Mouse (Mus musculus) lung, postnatal 0 days (tissue): ENCODE data around the gene Trim10. TPM values are rescaled to one million over a fixed set of nuclear protein-coding genes. Genes with fewer than 3 reads are reported as not detected.
A peak's percentile ranks its signal among the peaks of the same experiment; 100 is the strongest.
"Not testable (repeated sequence)": the region's sequence is repeated elsewhere in the genome, so short reads cannot be mapped to it uniquely, and the experiment has no call there.

Source experiments
- ATAC-seq: fragments of 200-750 bp; cut with Nextera tagmentation; 2 replicates; pipeline ENCODE4 v1.8.0; 2017; ENCODE audit warnings: moderate library complexity
- DNase-seq: peaks from one replicate; pipeline ENCODE4 v3.0.0-alpha.2; 2016; ENCODE audit warnings: low spot score
- H3K27ac ChIP-seq: fragments of 300-500 bp; sonication (generic); 2 replicates; pipeline ENCODE4 v1.5.1; 2014; ENCODE audit warnings: antibody characterized with exemption, mild to moderate bottlenecking, low read length, mixed read lengths
- H3K27me3 ChIP-seq: fragments of 300-500 bp; sonication (generic); replicated peaks from 2 replicates; pipeline ENCODE4 v1.6.1; 2014; ENCODE audit warnings: low read length, mixed read lengths; ENCODE audit not compliant: insufficient read depth
- H3K36me3 ChIP-seq: fragments of 300-500 bp; sonication (generic); 2 replicates; pipeline ENCODE4 v1.6.1; 2014; ENCODE audit warnings: low read length, mixed read lengths; ENCODE audit not compliant: insufficient read depth
- H3K4me1 ChIP-seq: fragments of 300-500 bp; sonication (generic); 2 replicates; pipeline ENCODE4 v1.6.1; 2014; ENCODE audit warnings: antibody characterized with exemption, low read depth, low read length, mixed read lengths; ENCODE audit not compliant: insufficient read depth
- H3K4me2 ChIP-seq: fragments of 300-500 bp; sonication (generic); replicated peaks from 2 replicates; pipeline ENCODE4 v1.6.1; 2014; ENCODE audit warnings: low read depth, mild to moderate bottlenecking, low read length, moderate library complexity, mixed read lengths
- H3K4me3 ChIP-seq: fragments of 300-500 bp; sonication (generic); 2 replicates; pipeline ENCODE4 v1.5.1; 2014; ENCODE audit warnings: low read depth, low read length
- H3K9ac ChIP-seq: fragments of 300-500 bp; sonication (generic); replicated peaks from 2 replicates; pipeline ENCODE4 v1.6.1; 2014; ENCODE audit warnings: low read depth, mild to moderate bottlenecking
- H3K9me3 ChIP-seq: fragments of 300-500 bp; sonication (generic); 2 replicates; pipeline ENCODE4 v1.6.1; 2016; ENCODE audit warnings: low read length, mixed read lengths
- CTCF ChIP-seq: IDR thresholded peaks from 2 replicates; pipeline ENCODE4 v1.5.1; 2016; ENCODE audit warnings: antibody characterized with exemption, mild to moderate bottlenecking
- EP300 ChIP-seq: IDR thresholded peaks from 2 replicates; pipeline ENCODE4 v1.6.1; 2016; ENCODE audit warnings: antibody characterized with exemption, mild to moderate bottlenecking, control low read depth
- WGBS: fragments of 180-500 bp; shearing (Covaris S2); extraction: QIAGEN DNeasy Blood & Tissue Kit; methylation state at CpG from one replicate; pipeline ENCODE4 v1.1.7; 2014; 5-methylcytosine and 5-hydroxymethylcytosine counted together
- polyA plus RNA-seq: library from polyadenylated mRNA; unstranded; fragments of >200 nt; fragmentation: Nextera tagmentation; extraction: Ambion mirVana; gene quantifications from 2 replicates; pipeline ENCODE4 v1.2.1, GENCODE M21; 2015

Trim10 gene
- polyA plus RNA-seq: 3.5 and 3.6 TPM in 2 replicates

GRCm38 (mm10) chr17:36869284-36869954, at the start of gene Trim10:
Gene Trim10 (plus strand): TSS chr17:36869574.
- DNase-seq (no peak), ATAC-seq (peak; percentile 37; the same call in 1 of the 2 replicates)
- Histone ChIP-seq H3K4me2 (no peak within 1 kb of the TSS), H3K36me3 (no peaks in the 10 kb centered on the region), H3K9ac (no peak within 1 kb of the TSS; the same call in 1 of the 2 replicates), H3K27me3 (peaks cover 10% of the 10 kb centered on the region; the same call in 1 of the 2 replicates), H3K27ac (no peak within 1 kb of the TSS), H3K4me1 (0 out of 2 replicates have a peak, but pooled peaks cover 2% of the 10 kb centered on the region), H3K9me3 (no peaks in the 10 kb centered on the region), H3K4me3 (no peak within 1 kb of the TSS)
- WGBS: 74% methylated on average over 4 of the region's 4 CpGs
- TF ChIP-seq EP300 (no peak), CTCF (no peak)

- H3K4me1 ChIP-seq: no peaks in the 10 kb centered on the region
- H3K27me3 ChIP-seq: no peaks in the 10 kb centered on the region
Measured at GRCm38 (mm10) chr17:36824005-36824404, 45.4 kb upstream of the Trim10 start.

GRCm38 (mm10) chr17:36825525-36825924, 43.8 kb upstream of the Trim10 start:
- ATAC-seq: peak; percentile 62
- peak; percentile 61 for DNase-seq

More at GRCm38 (mm10) chr17:36824005-36824404, 45.4 kb upstream of the Trim10 start:
- no peaks in the 10 kb centered on the region for H3K36me3 ChIP-seq
- TF ChIP-seq CTCF (peak; percentile 80), EP300 (no peak)
- ATAC-seq (no peak; the same call in 1 of the 2 replicates), DNase-seq (peak; percentile 63)
- H3K9me3 ChIP-seq: no peaks in the 10 kb centered on the region
- no peak overlapping the region for H3K4me3 ChIP-seq
- no peak overlapping the region for H3K27ac ChIP-seq
- no peak overlapping the region for H3K4me2 ChIP-seq
- no peak overlapping the region for H3K9ac ChIP-seq

GRCm38 (mm10) chr17:36826002-36826401, 43.4 kb upstream of the Trim10 start:
- DNase-seq (peak; percentile 94), ATAC-seq (peak; percentile 59)
- not testable (repeated sequence) for H3K4me2 ChIP-seq, H3K9me3 ChIP-seq, H3K36me3 ChIP-seq, H3K9ac ChIP-seq, H3K27me3 ChIP-seq, H3K27ac ChIP-seq, H3K4me1 ChIP-seq, H3K4me3 ChIP-seq
- WGBS: 18% methylated on average over 5 of the region's 5 CpGs
- peak; percentile 85 for TF ChIP-seq CTCF

More at GRCm38 (mm10) chr17:36825525-36825924, 43.8 kb upstream of the Trim10 start:
- peak; percentile 52 for TF ChIP-seq CTCF
- TF ChIP-seq EP300: no peak
- no peak overlapping the region for H3K27ac ChIP-seq
- H3K4me3 ChIP-seq: no peak overlapping the region
- no peak overlapping the region for H3K9ac ChIP-seq
- WGBS: 28% methylated on average over 4 of the region's 4 CpGs
- no peaks in the 10 kb centered on the region for H3K36me3 ChIP-seq
- no peaks in the 10 kb centered on the region for H3K27me3 ChIP-seq
- no peak overlapping the region for H3K4me2 ChIP-seq
- no peaks in the 10 kb centered on the region for H3K4me1 ChIP-seq
- H3K9me3 ChIP-seq: no peaks in the 10 kb centered on the region

GRCm38 (mm10) chr17:36828488-36828887, 40.9 kb upstream of the Trim10 start:
- Histone ChIP-seq H3K4me3 (no peak overlapping the region), H3K9ac (no peak overlapping the region), H3K36me3 (no peaks in the 10 kb centered on the region), H3K9me3 (no peaks in the 10 kb centered on the region), H3K4me2 (no peak overlapping the region), H3K4me1 (no peaks in the 10 kb centered on the region), H3K27ac (no peak overlapping the region), H3K27me3 (no peaks in the 10 kb centered on the region)
- TF ChIP-seq CTCF (no peak), EP300 (no peak)
- ATAC-seq (no peak), DNase-seq (no peak)
- WGBS: 74% methylated on average over 2 of the region's 2 CpGs

- Histone ChIP-seq H3K27ac (no peak overlapping the region), H3K4me3 (no peak overlapping the region), H3K9ac (no peak overlapping the region), H3K36me3 (no peaks in the 10 kb centered on the region), H3K9me3 (no peaks in the 10 kb centered on the region), H3K4me2 (no peak overlapping the region), H3K27me3 (no peaks in the 10 kb centered on the region), H3K4me1 (no peaks in the 10 kb centered on the region)
- DNase-seq (no peak), ATAC-seq (no peak)
- WGBS: 74% methylated on average over 3 of the region's 3 CpGs
- TF ChIP-seq CTCF (no peak), EP300 (no peak)
Measured at GRCm38 (mm10) chr17:36830470-36830869, 38.9 kb upstream of the Trim10 start.
